Mouse (Mus musculus) forelimb bud, embryonic 11.5 days (tissue): ENCODE results near the gene Igf2bp2.

ENCODE experiments used
- DNase-seq: peaks from one replicate; pipeline ENCODE4 v3.0.0-alpha.2; 2012; ENCODE audit warnings: low read depth, low spot score

The Igf2bp2 gene

DNA sequence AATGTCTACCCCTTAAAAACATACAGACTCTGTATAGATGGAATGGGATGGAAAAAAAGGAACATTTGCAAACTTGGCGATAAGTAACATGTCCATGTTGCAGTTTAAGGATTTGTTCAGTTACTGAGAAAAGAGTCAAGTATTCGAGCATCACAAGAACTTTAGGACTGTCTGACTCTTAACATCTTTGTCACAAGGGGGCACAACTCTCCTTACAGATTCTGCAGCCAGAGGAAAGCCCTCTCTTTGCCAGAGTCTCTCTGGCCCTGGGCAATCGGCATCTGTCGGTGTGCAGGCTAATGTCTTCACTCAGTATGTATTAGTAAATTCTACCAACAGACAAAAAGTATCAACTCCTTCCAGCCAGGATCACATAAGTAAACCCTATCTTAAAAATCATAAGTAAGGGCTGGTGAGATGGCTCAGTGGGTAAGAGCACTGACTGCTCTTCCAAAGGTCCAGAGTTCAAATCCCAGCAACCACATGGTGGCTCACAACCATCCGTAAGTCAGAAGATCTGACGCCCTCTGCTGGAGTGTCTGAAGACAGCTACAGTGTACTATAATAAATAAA lies 57.0 kb downstream of the Igf2bp2 start:
- no peak for DNase-seq

DNA sequence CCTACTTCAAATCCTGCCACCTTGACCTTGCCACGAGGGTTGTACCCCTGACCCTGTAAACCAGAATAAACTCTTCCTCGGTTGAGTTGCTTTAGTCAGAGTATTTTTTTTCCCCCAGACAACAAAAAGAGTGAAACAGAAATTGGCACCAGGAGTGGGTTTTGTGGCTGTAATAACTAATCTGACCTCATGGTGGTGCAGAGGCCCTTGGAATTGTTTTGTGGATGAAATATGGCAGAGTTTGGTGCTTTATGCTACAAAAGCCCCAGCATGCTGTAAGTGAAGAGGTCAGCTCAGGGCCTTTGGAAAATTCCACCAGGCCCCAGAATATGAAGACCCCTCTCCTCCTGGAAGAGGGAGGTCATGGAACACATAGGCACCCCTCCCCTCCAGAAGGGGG lies 63.0 kb downstream of the Igf2bp2 start:
- no peak for DNase-seq

DNA sequence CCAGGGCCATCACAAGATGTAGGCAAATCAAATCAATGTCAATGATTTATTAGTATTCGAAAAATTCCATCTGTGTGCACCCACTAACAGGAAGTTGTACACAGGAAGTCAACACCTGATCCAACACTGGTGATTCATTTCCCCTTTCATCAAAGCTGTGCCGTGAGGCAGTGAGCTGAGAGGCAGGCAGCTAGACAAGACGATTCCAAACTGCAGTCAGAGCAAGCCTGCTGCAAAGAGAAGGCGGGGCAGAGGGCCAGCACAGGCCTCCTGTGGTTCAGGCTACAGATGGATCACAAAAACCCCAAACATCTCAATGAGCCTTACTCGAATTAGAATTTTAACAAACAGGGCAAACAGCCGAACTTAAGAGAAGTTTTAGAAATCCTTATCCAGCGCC lies 65.4 kb downstream of the Igf2bp2 start:
- no peak for DNase-seq

DNA sequence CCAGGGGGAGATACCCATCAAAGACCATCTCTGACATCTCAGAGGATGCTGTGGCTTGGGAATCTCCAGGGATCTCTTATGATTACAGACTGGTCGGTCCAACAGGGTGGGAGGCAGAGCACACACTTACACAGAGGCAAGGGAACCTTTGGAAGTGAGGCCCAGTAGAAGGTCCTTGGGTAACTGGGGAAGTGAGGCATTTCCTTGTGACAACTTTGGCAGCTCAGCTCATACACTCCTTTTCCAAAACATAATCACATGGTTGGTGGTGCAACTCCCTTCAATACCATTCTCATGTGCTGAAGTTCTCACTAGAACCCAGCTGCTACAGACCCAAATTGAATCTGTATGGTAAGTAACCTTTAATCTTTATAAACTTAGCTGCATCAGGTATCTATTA lies 67.3 kb downstream of the Igf2bp2 start:
- DNase-seq, result no peak

DNA sequence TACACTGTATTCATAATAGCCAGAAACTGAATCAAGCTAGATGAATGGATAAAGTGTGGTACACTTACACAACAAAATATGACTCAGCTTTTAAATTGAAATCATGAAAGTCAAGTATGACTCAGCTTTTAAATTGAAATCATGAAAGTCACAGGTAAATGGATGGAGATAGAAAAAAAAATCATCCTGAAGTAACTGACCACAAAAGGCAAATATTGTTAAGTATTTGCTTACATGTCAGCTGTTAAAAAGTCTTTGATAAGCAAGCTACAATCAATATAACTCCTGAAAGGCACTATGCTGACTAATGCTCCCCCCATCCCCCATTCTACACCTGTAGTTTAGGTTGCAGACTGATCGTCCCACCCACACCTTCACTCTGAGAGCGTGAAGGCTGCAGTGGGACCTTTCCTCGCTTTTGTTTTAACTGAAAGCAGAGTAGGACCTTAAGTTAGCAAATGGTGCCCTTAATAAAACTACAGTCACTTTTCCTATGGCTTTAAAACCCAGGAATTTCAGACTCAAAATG lies 71.8 kb downstream of the Igf2bp2 start:
- DNase-seq, result no peak

DNA sequence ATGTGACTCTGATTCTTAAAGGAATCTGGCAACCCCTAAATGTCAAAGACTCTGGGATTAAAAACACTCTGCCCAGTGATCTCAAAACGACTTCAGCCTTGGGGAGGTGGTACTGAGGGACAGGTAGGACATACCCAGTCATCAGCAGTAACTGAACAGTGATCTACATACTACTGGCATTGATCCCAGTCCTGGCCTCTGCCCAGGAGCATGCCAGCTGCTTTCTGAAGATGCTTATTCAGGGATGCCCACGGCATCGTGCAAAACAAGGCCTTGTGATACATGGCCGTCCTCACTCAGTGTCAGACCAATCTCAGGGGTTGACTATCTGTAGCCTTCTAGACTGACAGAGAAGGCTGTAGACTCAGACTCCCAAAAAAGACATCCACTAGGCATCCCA lies 77.7 kb downstream of the Igf2bp2 start:
- no peak for DNase-seq

DNA sequence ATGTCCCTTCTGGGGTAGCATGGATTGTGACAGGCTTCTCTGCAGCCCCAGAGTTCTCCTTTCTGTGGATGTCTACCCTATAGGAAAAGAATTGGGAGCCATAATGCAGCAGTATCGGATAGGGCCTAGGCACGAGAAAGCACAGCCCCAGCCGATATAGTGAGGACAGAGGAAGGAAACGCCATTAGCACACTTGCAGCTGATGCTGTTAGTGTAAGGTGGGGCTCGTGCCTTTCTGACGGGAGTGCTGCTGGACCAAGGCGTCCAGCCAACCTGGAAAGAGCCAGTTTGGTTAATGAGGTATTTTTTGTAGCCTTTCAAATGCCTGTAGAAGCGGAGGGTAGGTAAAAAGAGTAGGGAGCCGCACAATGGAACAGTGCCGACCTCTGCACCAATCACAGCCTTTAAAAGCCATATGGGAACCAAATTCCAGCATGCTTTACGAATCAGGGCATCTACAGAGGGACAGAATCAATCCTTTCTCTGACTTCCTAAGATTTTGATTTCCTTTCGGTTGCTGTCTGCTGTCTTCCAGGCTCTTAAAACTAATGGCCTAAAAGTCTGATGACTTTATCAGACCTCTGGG lies 82.9 kb downstream of the Igf2bp2 start:
- DNase-seq, result no peak

DNA sequence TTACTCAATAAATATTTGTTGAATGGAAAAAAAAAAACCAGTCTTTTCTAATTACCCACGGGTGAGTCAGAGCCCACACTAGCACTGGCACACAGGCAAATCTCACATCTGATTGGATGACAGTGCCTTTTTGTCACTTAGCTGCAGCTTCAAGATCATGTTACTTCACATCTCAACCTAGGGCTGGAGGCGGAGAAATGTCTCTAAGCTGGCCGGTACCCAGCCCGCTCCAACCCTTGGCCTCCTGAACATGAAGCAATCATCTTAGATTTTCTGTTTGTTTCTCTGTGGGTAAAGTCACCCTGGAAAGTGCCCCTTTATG lies 86.5 kb downstream of the Igf2bp2 start:
- DNase-seq, result no peak

DNA sequence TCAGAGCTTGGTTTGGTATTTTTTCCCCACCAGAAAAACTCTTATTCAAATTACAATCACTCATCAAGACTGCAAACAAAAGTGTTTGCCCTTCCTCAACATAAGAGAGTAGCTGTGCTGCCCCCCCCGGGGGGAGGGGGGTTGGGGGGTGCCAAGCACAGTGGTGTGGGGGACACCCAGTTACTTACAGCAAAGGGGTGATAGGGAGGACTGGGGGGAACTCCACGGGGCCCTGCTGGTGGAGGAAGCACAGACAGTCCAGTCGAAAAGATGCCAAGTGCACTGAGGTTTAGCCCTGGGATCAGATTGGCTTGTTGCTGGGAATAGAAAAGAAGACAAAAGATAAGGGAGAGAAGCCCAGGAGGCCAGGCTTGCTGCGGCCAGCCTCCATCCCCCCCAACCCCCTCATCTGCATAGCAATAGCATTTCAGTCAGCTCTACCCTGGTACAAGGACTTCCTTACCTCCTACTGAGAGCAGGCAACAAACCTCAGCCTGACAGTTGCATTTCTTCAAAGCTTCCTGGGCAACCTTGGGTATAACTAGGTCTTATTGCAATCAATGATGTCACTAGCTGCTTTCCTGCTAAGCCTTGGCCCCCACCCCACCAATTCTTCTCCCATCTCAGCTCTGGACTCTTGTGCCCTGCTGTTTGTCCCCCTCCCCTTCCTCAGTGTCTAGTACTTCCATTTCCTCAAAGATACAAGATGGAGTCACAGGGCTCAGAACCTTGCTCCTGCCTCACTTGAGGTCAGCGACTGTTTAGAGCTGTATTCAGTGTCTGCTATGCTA lies 87.1 kb downstream of the Igf2bp2 start:
- no peak for DNase-seq

DNA sequence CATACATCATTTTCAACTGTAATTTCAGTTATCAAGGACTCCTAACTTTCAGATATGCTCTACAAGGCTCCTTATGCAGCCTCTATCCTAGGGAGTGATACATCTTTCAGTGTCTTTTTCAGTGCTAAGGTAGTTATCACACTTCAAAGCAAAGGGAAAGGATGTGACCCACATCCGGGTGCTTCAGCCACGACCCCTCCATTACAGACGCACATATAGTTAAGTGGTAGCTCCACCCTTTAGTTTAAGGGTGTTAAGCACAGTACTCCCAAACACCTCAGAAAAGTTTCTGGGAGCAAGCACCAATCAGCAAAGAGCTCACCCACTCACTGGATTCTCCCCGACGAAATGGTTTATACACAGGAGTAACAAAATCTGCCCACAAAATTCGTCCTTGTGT lies 88.0 kb downstream of the Igf2bp2 start:
- no peak for DNase-seq

DNA sequence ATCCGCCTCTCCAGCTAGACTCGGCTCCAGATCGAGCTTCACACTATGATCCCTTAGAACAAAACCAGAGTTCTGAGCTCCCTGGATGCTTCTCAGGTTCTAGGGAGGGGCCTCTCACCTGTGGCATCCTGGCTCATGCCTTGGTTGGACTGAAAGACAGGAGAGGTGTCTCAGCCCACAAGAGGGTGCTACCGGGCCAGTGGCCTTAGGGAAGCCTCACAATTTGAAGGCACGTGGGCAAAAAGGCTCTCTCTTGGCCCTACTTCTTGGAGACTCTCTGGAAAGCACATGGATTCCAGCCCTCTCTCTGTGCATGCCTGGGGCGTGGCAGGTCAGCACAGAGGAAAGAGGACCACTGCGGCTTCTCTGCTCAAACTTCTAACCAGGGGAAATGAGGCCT lies 91.7 kb downstream of the Igf2bp2 start:
- DNase-seq, result no peak

DNA sequence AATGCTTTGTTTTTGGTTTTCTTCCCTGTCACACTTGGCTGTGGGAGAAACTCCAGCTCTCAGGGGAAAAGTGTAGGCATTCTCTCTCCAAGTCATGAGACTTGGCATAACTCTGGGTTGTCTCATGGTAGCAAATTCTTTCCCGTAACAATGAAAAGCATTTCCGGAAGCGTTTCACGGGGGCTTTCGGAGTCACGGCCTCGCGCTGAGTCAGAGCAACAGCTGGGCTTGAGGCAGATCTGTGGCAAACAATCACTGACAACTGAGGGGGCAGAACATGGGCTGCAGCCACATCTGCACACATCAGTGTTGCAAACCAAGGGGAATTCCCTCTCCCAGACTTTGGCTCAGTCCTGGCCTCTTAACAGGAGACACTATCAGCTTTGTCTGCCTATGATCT lies 95.7 kb downstream of the Igf2bp2 start:
- no peak for DNase-seq

DNA sequence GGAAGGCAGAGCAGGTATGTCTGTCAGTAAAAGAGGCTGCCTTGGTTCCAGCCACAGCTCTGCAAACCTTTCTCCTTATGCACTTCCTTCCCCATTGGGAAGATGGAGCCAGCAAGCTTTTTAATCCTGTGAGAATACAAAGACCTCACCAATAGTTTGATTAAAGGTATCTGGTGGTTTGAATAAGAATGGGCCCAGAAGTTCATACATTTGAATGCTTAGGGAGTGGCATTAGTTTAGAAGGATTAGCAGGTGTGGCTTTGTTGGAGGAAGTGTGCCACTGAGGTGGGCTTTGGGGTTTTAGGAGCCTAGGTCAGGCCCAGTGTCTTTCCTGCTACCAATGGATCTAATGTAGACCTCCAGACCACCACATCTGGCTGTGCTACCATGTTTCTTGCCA lies 97.6 kb downstream of the Igf2bp2 start:
- no peak for DNase-seq

DNA sequence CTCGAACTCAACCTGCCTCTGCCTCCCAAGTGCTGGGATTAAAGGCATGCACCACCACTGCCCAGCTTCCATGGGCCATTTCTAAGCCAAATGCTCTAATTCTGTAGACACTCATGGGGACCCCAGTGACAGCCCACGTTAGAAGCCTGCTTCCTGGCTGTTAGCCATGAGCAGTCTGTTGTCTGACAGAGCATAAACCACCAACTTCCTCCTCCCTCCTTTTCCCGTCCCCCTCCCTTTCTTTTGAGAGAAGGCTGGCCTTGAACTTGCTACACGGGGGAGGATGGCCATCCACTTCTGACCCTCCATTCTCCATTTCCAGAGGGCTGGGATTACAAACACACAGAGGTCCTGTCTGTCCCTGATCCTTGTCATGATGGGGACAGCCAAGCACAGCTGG lies 100.8 kb downstream of the Igf2bp2 start:
- DNase-seq, result no peak

DNA sequence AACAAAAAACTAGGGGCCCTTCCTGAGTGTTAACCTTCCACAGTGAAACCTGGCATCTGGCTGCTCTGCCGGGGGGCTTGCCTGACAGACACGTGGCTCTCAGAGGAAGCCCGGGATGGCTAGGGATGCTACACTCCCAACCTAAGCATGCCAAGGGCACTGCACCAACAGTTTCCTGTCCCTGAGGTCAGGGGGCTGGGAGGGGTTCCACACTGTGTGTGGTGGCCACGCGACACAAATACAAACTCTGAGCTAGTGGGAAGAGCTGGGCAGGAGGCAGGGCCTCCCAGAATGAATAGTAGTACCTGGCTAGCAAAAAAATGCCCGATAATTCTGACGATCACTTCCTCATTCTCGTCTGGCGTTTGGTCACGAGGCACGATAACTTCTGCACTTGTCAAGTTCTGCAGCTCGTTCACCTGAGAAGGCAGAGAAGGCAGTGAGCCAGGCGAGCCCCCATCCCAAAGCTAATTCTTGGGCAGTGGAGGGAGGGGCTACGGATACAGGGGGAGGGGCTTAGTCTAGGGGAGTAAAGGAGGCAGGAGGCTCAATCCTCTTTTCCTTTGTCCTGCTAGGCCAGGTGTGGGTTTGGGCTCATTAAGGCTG lies 101.4 kb downstream of the Igf2bp2 start:
- DNase-seq, result no peak

DNA sequence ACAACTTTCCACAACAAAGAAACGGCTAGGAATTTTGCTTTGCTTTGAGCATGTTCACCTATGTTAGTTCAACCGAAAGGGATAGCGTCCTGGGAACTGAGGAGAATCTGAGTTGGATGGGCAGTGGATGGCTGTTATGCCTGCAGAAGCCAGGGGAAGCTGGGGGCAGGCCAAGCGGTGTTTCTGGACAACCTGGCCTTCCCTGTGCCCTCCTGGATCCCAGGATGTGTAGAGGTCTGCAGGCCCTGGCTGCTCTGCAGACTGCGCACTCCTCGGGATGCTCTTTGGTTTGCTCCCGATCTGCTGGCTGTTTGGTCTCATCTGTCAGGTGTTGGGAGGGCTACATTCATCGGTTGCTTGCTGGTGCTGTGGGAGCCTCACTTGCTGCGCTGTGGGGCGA lies 102.7 kb downstream of the Igf2bp2 start:
- DNase-seq, result no peak

DNA sequence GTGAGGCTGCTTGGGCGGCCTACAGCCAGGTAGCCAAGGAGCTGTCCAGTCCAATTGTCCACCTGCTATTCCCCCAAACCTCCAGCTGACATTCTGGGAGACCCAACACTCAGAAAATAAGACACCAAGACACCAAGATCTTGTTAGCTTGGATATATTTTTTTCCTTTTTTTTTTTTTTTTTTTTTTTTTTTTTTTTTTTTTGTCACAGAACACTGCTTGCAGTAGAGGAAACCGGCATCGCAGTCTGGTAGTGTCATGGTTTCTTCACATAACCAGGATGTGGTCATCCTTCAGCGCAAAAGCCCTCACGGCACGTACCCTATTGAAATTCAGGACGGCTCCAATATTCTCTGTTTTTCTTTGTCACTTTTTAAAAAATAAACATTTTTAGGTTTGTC lies 104.2 kb downstream of the Igf2bp2 start:
- DNase-seq, result no peak

DNA sequence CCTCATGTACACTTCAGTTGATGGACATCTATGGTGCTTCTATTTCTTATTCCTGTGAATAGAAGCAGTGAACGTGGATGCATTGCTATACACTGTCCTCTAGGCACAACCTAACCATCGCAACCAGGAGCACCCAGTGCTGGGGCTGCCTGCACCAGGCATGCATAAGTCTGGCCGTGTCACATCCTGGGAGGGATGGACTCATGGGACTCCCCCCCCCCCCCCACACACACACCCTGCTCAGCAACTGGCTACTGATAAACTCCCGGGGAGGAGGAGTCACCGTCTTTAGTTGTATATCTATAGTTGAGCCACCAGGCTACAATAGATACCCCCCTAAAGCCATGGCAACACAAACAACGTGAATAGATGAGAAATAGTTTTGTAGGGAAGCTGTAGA lies 105.6 kb downstream of the Igf2bp2 start:
- DNase-seq, result no peak

DNA sequence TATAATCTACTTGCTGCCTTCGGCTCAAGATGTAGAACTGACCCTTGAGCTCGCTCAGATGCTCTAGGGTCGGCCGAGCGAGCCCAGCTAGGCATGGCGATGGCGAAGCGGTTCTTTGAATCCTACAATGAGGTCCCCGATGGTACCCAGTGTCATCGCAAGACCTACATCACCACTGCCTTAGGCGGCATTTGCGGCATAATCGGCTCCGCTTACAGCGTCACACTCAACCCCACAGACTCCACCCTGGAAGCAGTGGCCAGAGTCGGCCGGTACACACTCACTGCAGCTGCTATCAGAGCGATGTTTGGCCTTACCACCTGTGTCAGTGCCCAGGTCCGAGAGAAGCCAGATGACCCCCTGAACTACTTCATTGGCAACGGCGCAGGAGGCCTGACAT lies 109.7 kb downstream of the Igf2bp2 start:
- DNase-seq, result no peak

DNA sequence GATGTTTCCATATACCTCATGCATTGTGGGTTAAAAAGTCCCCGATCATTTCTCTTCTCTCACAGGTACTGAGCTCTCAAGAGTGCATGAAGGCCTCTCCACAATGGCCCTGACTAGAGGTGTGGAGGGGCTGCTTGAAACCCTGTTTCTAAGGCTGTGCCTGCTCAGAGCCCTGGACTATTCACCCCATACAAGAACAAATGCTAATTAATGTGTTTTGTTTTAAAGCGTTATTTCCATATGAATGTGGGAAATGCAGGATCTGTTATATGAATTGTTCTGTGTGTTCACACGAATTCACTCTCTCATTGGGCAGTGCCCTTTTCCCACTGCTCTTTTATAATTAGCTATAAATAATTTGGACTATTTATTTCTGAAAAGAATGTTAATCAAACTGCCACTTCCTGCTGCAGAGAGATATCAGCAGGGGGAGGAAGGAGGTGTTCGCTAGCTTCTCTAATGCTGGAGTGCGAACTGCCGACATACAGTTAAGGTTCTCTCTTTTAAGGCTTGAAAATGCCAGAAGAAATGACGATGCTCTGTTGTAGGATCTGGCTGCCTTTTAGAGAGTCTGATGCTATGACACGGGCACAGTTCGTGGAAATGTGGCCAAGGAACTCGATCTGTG lies 116.2 kb downstream of the Igf2bp2 start:
- no peak for DNase-seq

DNA sequence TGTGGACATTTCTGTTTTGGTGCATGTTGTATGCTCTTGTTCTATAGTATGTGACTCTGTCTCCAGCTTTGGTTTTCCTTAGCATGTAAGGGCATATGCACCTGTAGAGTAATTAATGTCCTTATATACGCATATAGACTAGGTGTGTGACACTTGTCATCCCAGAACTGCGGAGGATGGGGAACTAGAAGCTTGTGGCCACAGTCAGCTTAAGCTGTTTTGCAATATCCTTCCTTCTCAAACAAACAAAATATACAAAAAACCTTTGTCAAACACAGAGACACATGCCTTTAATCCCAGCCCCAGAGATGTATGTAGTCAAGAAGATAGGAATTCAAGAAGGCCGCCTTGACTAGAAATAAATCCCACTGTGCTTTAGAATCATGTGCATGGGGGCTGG lies 117.2 kb downstream of the Igf2bp2 start:
- DNase-seq, result no peak

DNA sequence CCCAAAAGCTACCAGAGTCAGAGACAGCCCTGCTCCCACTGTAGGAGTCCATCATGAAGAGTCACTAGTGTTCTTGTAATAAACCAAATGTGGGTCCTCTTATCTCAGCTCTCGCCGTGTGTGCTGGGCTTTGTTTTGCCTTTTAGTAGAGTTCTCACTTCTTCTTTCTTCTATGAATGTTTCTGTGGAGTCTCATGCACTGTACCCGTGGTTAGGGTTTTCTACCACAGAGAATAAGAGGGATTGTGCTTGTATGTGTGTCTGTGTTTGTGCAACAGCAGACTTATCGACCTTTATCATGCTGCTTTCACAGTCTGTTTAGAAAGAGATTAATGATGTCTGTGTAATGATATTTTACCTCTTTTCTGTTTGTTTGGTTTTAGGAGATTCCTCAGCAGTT lies 119.3 kb downstream of the Igf2bp2 start:
- no peak for DNase-seq
